Mouse (Mus musculus): ENCODE data around the gene Olfr91. TPM values are rescaled to one million over a fixed set of nuclear protein-coding genes. Genes with fewer than 3 reads are reported as not detected.

Olfr91 gene
- polyA plus RNA-seq, 1 experiment from 2014 or later, result not detected

DNA sequence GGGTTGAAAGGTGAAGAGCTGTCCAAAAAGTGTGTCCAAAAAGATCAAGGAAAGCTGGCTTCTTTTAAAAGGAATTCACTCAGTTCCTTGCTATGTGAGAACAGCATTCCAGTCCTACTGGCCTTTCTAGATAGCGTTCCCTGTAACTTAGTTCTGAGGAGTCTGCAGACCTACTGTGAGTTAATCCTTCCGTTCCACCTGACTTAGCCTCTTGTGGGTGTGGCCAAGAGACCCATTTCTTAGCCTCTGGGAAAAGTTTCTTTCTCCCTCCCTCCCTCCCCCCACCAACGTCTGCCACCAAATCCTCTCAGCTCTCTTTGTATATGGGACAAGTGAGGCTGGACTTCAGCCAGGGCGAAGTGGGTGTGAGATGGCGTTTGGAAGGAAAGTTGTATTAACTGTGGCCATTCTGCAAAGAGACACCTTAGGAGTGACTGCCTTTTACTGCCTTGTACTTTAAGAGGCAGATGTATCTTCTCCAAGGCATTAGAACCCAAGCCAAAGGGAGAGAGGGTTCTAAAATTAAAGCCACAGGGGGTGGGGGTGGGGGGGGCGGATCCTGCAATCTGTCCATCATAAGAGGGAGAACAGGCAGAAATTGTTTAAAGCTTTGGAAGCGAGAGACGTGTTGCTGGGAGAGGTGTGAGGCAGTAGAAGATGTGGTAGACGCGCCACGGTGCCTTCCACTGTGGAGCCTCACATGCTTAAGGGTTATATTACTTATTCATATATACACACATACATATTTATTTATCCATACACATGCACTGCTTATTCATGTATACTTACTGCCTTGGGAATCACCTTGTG is 34.2 kb downstream of the Olfr91 start:
- peaks cover 57% of the 10 kb centered on the region for H3K36me3 ChIP-seq (ENCODE audit: control insufficient read depth, insufficient read depth)
- no peak overlapping the region for H3K27ac ChIP-seq (ENCODE audit: low read depth, low read length)
- TF ChIP-seq CTCF (IDR thresholded peaks at IDR 0.05; ENCODE audit: low read depth), result no peak
- 82% methylated on average over 11 of the region's 11 CpGs for WGBS
- H3K9me3 ChIP-seq (ENCODE audit: control insufficient read depth), result no peaks in the 10 kb centered on the region
- no peak overlapping the region for H3K4me2 ChIP-seq (replicated peaks; ENCODE audit: low read depth)
- H3K27me3 ChIP-seq (replicated peaks; ENCODE audit: control insufficient read depth, insufficient read depth, low read length), result no peaks in the 10 kb centered on the region
- H3K4me3 ChIP-seq (ENCODE audit: low read depth, low read length), result no peak overlapping the region
- H3K4me1 ChIP-seq (replicated peaks; ENCODE audit: control insufficient read depth, insufficient read depth, low read length), result no peaks in the 10 kb centered on the region
- H3K9ac ChIP-seq (ENCODE audit: low read depth, low read length), result no peak overlapping the region
- no peak for ATAC-seq

GRCm38 (mm10) chr17:37063063-37063462 is 35.0 kb downstream of the Olfr91 start:
- Histone ChIP-seq H3K4me3 (ENCODE audit: low read depth, low read length) (no peak overlapping the region), H3K9ac (ENCODE audit: low read depth, low read length) (no peak overlapping the region), H3K27ac (ENCODE audit: low read depth, low read length) (no peak overlapping the region; the same call in 1 of the 2 replicates), H3K9me3 (ENCODE audit: control insufficient read depth) (no peaks in the 10 kb centered on the region), H3K4me1 (replicated peaks; ENCODE audit: control insufficient read depth, insufficient read depth, low read length) (no peaks in the 10 kb centered on the region), H3K27me3 (replicated peaks; ENCODE audit: control insufficient read depth, insufficient read depth, low read length) (no peaks in the 10 kb centered on the region), H3K36me3 (ENCODE audit: control insufficient read depth, insufficient read depth) (peaks cover 52% of the 10 kb centered on the region), H3K4me2 (replicated peaks; ENCODE audit: low read depth) (no peak overlapping the region)
- 75% methylated on average over 10 of the region's 10 CpGs for WGBS
- ATAC-seq, result no peak
- no peak for TF ChIP-seq CTCF (IDR thresholded peaks at IDR 0.05; ENCODE audit: low read depth)

- WGBS, result 80% methylated on average over 10 of the region's 10 CpGs
- Histone ChIP-seq H3K9ac (ENCODE audit: low read depth, low read length) (no peak overlapping the region), H3K27me3 (replicated peaks; ENCODE audit: control insufficient read depth, insufficient read depth, low read length) (no peaks in the 10 kb centered on the region), H3K4me2 (replicated peaks; ENCODE audit: low read depth) (no peak overlapping the region), H3K9me3 (ENCODE audit: control insufficient read depth) (no peaks in the 10 kb centered on the region), H3K27ac (ENCODE audit: low read depth, low read length) (no peak overlapping the region), H3K4me1 (replicated peaks; ENCODE audit: control insufficient read depth, insufficient read depth, low read length) (no peaks in the 10 kb centered on the region), H3K4me3 (ENCODE audit: low read depth, low read length) (no peak overlapping the region), H3K36me3 (ENCODE audit: control insufficient read depth, insufficient read depth) (peaks cover 46% of the 10 kb centered on the region; the same call in 1 of the 2 replicates)
- no peak for TF ChIP-seq CTCF (IDR thresholded peaks at IDR 0.05; ENCODE audit: low read depth)
- no peak for ATAC-seq
These were observed 35.9 kb downstream of the Olfr91 start for GRCm38 (mm10) chr17:37062101-37062641.

DNA sequence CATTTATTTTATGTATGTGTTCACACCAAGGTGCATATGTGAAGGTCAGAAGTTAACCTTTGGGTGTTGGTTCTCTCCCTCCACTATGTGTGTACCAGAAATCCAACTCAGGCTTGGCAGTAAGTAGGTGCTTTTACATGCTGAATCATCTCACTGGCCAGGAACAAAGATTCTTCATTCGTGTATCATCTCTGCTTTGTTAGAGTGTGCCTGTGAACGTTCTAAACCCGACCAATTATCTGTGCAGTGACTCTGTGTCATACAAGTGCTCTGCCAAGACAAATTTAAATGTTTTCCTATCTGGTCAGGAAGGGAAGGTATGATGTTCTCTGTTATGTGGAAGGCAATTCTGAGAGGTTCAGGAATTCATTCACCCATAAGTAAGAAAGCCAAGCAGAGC is 36.6 kb downstream of the Olfr91 start:
- TF ChIP-seq CTCF (IDR thresholded peaks at IDR 0.05; ENCODE audit: low read depth), result no peak
- Histone ChIP-seq H3K4me1 (replicated peaks; ENCODE audit: control insufficient read depth, insufficient read depth, low read length) (no peaks in the 10 kb centered on the region), H3K27me3 (replicated peaks; ENCODE audit: control insufficient read depth, insufficient read depth, low read length) (no peaks in the 10 kb centered on the region), H3K36me3 (ENCODE audit: control insufficient read depth, insufficient read depth) (peaks cover 48% of the 10 kb centered on the region; the same call in 1 of the 2 replicates), H3K4me2 (replicated peaks; ENCODE audit: low read depth) (no peak overlapping the region), H3K9ac (ENCODE audit: low read depth, low read length) (no peak overlapping the region), H3K27ac (ENCODE audit: low read depth, low read length) (no peak overlapping the region), H3K9me3 (ENCODE audit: control insufficient read depth) (no peaks in the 10 kb centered on the region), H3K4me3 (ENCODE audit: low read depth, low read length) (no peak overlapping the region)
- 87% methylated on average over 3 of the region's 3 CpGs for WGBS
- ATAC-seq, result no peak

GRCm38 (mm10) chr17:37056957-37057356 is 41.1 kb downstream of the Olfr91 start:
- Histone ChIP-seq H3K4me2 (replicated peaks; ENCODE audit: low read depth) (no peak overlapping the region), H3K9me3 (ENCODE audit: control insufficient read depth) (no peaks in the 10 kb centered on the region), H3K36me3 (ENCODE audit: control insufficient read depth, insufficient read depth) (peaks cover 24% of the 10 kb centered on the region; the same call in 1 of the 2 replicates), H3K9ac (ENCODE audit: low read depth, low read length) (no peak overlapping the region), H3K27ac (ENCODE audit: low read depth, low read length) (no peak overlapping the region), H3K27me3 (replicated peaks; ENCODE audit: control insufficient read depth, insufficient read depth, low read length) (no peaks in the 10 kb centered on the region), H3K4me1 (replicated peaks; ENCODE audit: control insufficient read depth, insufficient read depth, low read length) (no peaks in the 10 kb centered on the region), H3K4me3 (ENCODE audit: low read depth, low read length) (no peak overlapping the region)
- 92% methylated on average over 6 of the region's 6 CpGs for WGBS
- TF ChIP-seq CTCF (IDR thresholded peaks at IDR 0.05; ENCODE audit: low read depth), result no peak
- no peak for ATAC-seq

DNA sequence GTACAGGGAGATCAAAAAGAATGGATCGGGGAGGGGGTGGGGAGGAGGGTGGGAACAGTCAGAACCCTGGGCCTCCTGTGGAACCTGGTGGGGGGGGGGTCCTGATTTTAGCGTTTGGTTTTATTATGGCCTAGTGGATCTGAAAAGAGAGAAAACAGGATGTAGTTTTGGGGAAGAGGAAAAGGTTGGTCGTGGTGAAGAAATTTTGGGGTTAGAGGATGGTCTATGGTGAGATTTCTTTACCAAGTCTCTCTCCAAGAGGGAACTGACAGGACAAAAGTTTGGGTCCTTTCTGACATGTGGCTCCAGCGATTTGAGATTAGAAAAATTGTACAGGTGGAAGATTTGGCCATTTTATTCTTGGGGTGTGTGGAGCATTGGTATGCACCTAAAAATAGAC is 46.3 kb downstream of the Olfr91 start:
- no peak for TF ChIP-seq CTCF (IDR thresholded peaks at IDR 0.05; ENCODE audit: low read depth)
- no peak overlapping the region for H3K4me2 ChIP-seq (replicated peaks; ENCODE audit: low read depth)
- no peaks in the 10 kb centered on the region for H3K9me3 ChIP-seq (ENCODE audit: control insufficient read depth)
- no peak overlapping the region for H3K27ac ChIP-seq (ENCODE audit: low read depth, low read length)
- no peak for ATAC-seq
- H3K27me3 ChIP-seq (replicated peaks; ENCODE audit: control insufficient read depth, insufficient read depth, low read length), result peaks cover 9% of the 10 kb centered on the region; the same call in 1 of the 2 replicates
- 71% methylated on average over 4 of the region's 4 CpGs for WGBS
- no peak overlapping the region for H3K4me3 ChIP-seq (ENCODE audit: low read depth, low read length)
- H3K4me1 ChIP-seq (replicated peaks; ENCODE audit: control insufficient read depth, insufficient read depth, low read length), result peaks cover 7% of the 10 kb centered on the region; the same call in 1 of the 2 replicates
- no peak overlapping the region for H3K9ac ChIP-seq (ENCODE audit: low read depth, low read length)
- H3K36me3 ChIP-seq (ENCODE audit: control insufficient read depth, insufficient read depth), result peaks cover 9% of the 10 kb centered on the region; the same call in 1 of the 2 replicates

All from intestine, postnatal 0 days (tissue).